Comparison of ENCODE assay signal across 27 mouse cellular contexts in the genomic region with DNA sequence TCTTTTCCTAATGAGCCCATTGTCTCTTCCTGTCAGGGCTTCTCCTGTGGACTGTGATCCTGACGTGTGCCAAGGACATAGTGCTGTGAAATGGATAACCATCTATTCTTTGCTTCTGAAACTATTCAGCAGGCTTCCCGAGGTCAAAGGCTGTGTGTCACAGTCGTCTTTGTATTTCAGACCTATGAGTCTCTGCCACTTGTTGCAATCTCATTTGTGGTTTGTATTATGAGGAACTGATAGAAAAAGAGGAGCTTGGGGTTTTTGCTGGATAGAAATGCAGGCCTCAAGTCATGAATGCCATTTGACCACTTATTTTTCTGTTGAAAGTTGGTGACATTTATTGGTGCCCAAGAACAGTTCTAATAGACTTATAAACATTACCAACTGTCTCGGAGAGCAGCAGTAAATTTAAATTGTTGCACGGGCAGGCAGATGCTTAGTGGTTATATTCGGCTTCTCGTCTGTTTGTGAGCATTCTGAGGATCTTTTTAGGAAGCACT.
DNase-seq lines count a peak whose midpoint lies in the region; ATAC-seq lines count a peak whose summit lies in the region.
"Had no signal": no experiment of that assay in that cellular context is flagged by ENCODE, and none has a peak within 500 bp of the region (broad histone marks: within the 10 kb centered on the region; RNA-seq: fewer than 3 reads in every experiment).

No protein-coding gene starts in this region.

- H3K9ac ChIP-seq in kidney, embryonic 16.5 days (replicated peaks; ENCODE audit: low read length), result no peak overlapping the region
- H3K9ac ChIP-seq: forebrain, embryonic 13.5 days; heart, embryonic 13.5 days; limb, embryonic 13.5 days; liver, postnatal 0 days had no signal

- DNase-seq in adrenal gland, adult 2 months, result peak; percentile 6
- DNase-seq in adrenal gland, adult 8-10 months, result no peak
- DNase-seq in kidney, adult 9 months, result peak; percentile 1
- peak; percentile 5 for DNase-seq in 416B (ENCODE audit: low read depth)
- DNase-seq in left cerebral cortex, adult 8-10 months (ENCODE audit: low spot score in 2 of 2), result no peak
- DNase-seq in urinary bladder, postnatal 14 days (ENCODE audit: low spot score), result no peak
- DNase-seq: cerebellum, adult 11 months; cerebellum, adult 9-10 months; gastrocnemius, postnatal 25 days; heart, postnatal 10 days; kidney, adult 18-20 months; kidney, postnatal 4 days; liver, postnatal 0 days; thymus, adult 2 months; thymus, postnatal 36 days had no signal

- 68% methylated on average over 7 of the region's 7 CpGs for WGBS in kidney, embryonic 16.5 days

- H3K9me3 ChIP-seq in kidney, embryonic 16.5 days (ENCODE audit: low read length), result no peaks in the 10 kb centered on the region
- H3K9me3 ChIP-seq: forebrain, embryonic 13.5 days; heart, embryonic 13.5 days; limb, embryonic 13.5 days had no signal

- no peaks in the 10 kb centered on the region for H3K36me3 ChIP-seq in kidney, embryonic 16.5 days (ENCODE audit: insufficient read depth, low read length)
- H3K36me3 ChIP-seq: heart, embryonic 13.5 days; limb, embryonic 13.5 days had no signal

- H3K4me1 ChIP-seq in kidney, embryonic 16.5 days (ENCODE audit: insufficient read depth, low read length), result no peaks in the 10 kb centered on the region
- H3K4me1 ChIP-seq: forebrain, embryonic 13.5 days; limb, embryonic 13.5 days had no signal

- no peak for ATAC-seq in kidney, embryonic 16.5 days (ENCODE audit: low FRiP score, low TSS enrichment)
- ATAC-seq in granulocyte monocyte progenitor cell, adult 5-6 weeks (replicated peaks; ENCODE audit: poor library complexity, severe bottlenecking), result peak; percentile 74
- ATAC-seq: forebrain, embryonic 13.5 days; hindbrain, embryonic 16.5 days; liver, postnatal 0 days; midbrain, embryonic 16.5 days had no signal

- no peak overlapping the region for H3K4me3 ChIP-seq in kidney, embryonic 16.5 days (ENCODE audit: low read length)
- H3K4me3 ChIP-seq: forebrain, embryonic 13.5 days; heart, embryonic 13.5 days; left cerebral cortex, adult 2 months; limb, embryonic 13.5 days had no signal

- no peaks in the 10 kb centered on the region for H3K27me3 ChIP-seq in kidney, embryonic 16.5 days (ENCODE audit: insufficient read depth, low read length)
- H3K27me3 ChIP-seq: forebrain, embryonic 13.5 days; limb, embryonic 13.5 days had no signal

- H3K4me2 ChIP-seq in kidney, embryonic 16.5 days (replicated peaks; ENCODE audit: low read depth, low read length), result no peak overlapping the region
- H3K4me2 ChIP-seq: forebrain, embryonic 13.5 days; heart, embryonic 13.5 days; limb, embryonic 13.5 days; liver, embryonic 11.5 days; midbrain, embryonic 11.5 days had no signal

- no peak overlapping the region for H3K27ac ChIP-seq in kidney, embryonic 16.5 days (ENCODE audit: low read length)
- H3K27ac ChIP-seq: forebrain, embryonic 13.5 days; heart, embryonic 13.5 days; kidney, postnatal 0 days; left cerebral cortex, adult 2 months; limb, embryonic 13.5 days; macrophage had no signal

Comparison
In these comparisons a context has a peak if more than half of its experiments do, and no peak if none do; other contexts are left out.
1. DNase-seq: peak in adrenal gland, adult 2 months (single experiment), kidney, adult 9 months (single experiment) and 416B (single experiment); none in adrenal gland, adult 8-10 months (single experiment), left cerebral cortex, adult 8-10 months (0 of 2) and urinary bladder, postnatal 14 days (single experiment).